In genomic region chr10:69528746-69529145, GRCm38 (mm10) we compare ENCODE assay signal across 23 mouse cellular contexts.
DNase-seq lines count a peak whose midpoint lies in the region; ATAC-seq and TF ChIP-seq lines count a peak whose summit lies in the region.
"Had no signal": no experiment of that assay in that cellular context is flagged by ENCODE, and none has a peak within 500 bp of the region (broad histone marks: within the 10 kb centered on the region; RNA-seq: fewer than 3 reads in every experiment).

No protein-coding gene starts in this region.

- ATAC-seq in heart, embryonic 11.5 days (replicated peaks; ENCODE audit: insufficient number of reproducible peaks, low FRiP score, low TSS enrichment): no peak
- ATAC-seq in kidney, postnatal 0 days (replicated peaks; ENCODE audit: low FRiP score, low read depth): no peak
- ATAC-seq: intestine, postnatal 0 days; Patski had no signal

- no peak for TF ChIP-seq POLR2A in thymus, adult 2 months (IDR thresholded peaks at IDR 0.05; ENCODE audit: control insufficient read depth, extremely low read depth, insufficient read depth, low read length, poor library complexity)

- no peaks in the 10 kb centered on the region for H3K36me3 ChIP-seq in heart, embryonic 11.5 days (ENCODE audit: control insufficient read depth, insufficient read depth, low read length)
- H3K36me3 ChIP-seq in kidney, postnatal 0 days (ENCODE audit: insufficient read depth, low read length): no peaks in the 10 kb centered on the region
- no peaks in the 10 kb centered on the region for H3K36me3 ChIP-seq in embryonic facial prominence, embryonic 10.5 days (replicated peaks)
- no peaks in the 10 kb centered on the region for H3K36me3 ChIP-seq in thymus, adult 2 months (ENCODE audit: control insufficient read depth, insufficient read depth, low read length)
- H3K36me3 ChIP-seq: embryonic facial prominence, embryonic 15.5 days; forebrain, embryonic 10.5 days; hindbrain, embryonic 15.5 days; limb, embryonic 12.5 days; liver, embryonic 13.5 days; lung, embryonic 15.5 days had no signal

- WGBS in heart, embryonic 11.5 days (ENCODE audit: insufficient replicate concordance): 62% methylated on average over 4 of the region's 4 CpGs
- WGBS in kidney, postnatal 0 days: 53% methylated on average over 4 of the region's 4 CpGs
- WGBS in embryonic facial prominence, embryonic 10.5 days: 49% methylated on average over 4 of the region's 4 CpGs
- 92% methylated on average over 4 of the region's 4 CpGs for WGBS in thymus, adult 2 months

- H3K4me3 ChIP-seq in heart, embryonic 11.5 days (ENCODE audit: low read depth, low read length): no peak overlapping the region
- no peak overlapping the region for H3K4me3 ChIP-seq in kidney, postnatal 0 days (replicated peaks; ENCODE audit: low read depth, low read length)
- H3K4me3 ChIP-seq in embryonic facial prominence, embryonic 10.5 days: no peak overlapping the region
- H3K4me3 ChIP-seq in thymus, adult 2 months (ENCODE audit: control insufficient read depth, insufficient read depth, low read length): no peak overlapping the region
- H3K4me3 ChIP-seq: embryonic facial prominence, embryonic 15.5 days; forebrain, embryonic 10.5 days; hindbrain, embryonic 15.5 days; limb, embryonic 12.5 days; liver, embryonic 13.5 days; lung, embryonic 15.5 days had no signal

- H3K9me3 ChIP-seq in heart, embryonic 11.5 days (replicated peaks; ENCODE audit: control insufficient read depth, low read length): no peaks in the 10 kb centered on the region
- no peaks in the 10 kb centered on the region for H3K9me3 ChIP-seq in kidney, postnatal 0 days (replicated peaks; ENCODE audit: low read length)
- H3K9me3 ChIP-seq in embryonic facial prominence, embryonic 10.5 days: no peaks in the 10 kb centered on the region
- H3K9me3 ChIP-seq: embryonic facial prominence, embryonic 15.5 days; forebrain, embryonic 10.5 days; hindbrain, embryonic 15.5 days; limb, embryonic 12.5 days; liver, embryonic 13.5 days; lung, embryonic 15.5 days had no signal

- H3K4me2 ChIP-seq in heart, embryonic 11.5 days: peak overlapping the region; percentile 42
- H3K4me2 ChIP-seq in kidney, postnatal 0 days (ENCODE audit: low read length): 0 out of 2 replicates have a peak overlapping the region, but pooled peaks have one; percentile 1
- H3K4me2 ChIP-seq: embryonic facial prominence, embryonic 15.5 days; hindbrain, embryonic 15.5 days; limb, embryonic 12.5 days; liver, embryonic 13.5 days; lung, embryonic 15.5 days had no signal

- TF ChIP-seq CTCF in kidney, postnatal 0 days (IDR thresholded peaks at IDR 0.05; ENCODE audit: low read depth): no peak
- no peak for TF ChIP-seq CTCF in thymus, adult 2 months (IDR thresholded peaks at IDR 0.05; ENCODE audit: borderline replicate concordance, control insufficient read depth, extremely low read depth, insufficient read depth, low read length, poor library complexity)

- H3K9ac ChIP-seq in heart, embryonic 11.5 days (ENCODE audit: low read depth, low read length): no peak overlapping the region
- no peak overlapping the region for H3K9ac ChIP-seq in kidney, postnatal 0 days (ENCODE audit: low read depth, low read length)
- H3K9ac ChIP-seq: embryonic facial prominence, embryonic 15.5 days; hindbrain, embryonic 15.5 days; limb, embryonic 12.5 days; liver, embryonic 13.5 days; lung, embryonic 15.5 days had no signal

- DNase-seq in heart, adult 8-10 months (ENCODE audit: low spot score): no peak
- no peak for DNase-seq in kidney, postnatal 0 days (ENCODE audit: low spot score)
- no peak for DNase-seq in kidney, adult 8-10 months
- peak; percentile 57 for DNase-seq in embryo, embryonic 10 days (ENCODE audit: low spot score)
- peak; percentile 61 for DNase-seq in embryonic facial prominence, embryonic 10.5 days (ENCODE audit: low spot score)
- no peak for DNase-seq in thymus, adult 2 months
- DNase-seq: adrenal gland, postnatal 25 days; cerebellum, adult 18-20 months; gastrocnemius, postnatal 10 days; layer of hippocampus, adult 9-11 months; liver, embryonic 13.5 days; midbrain, embryonic 14.5 days; retina, postnatal 1 day; spleen, adult 18-20 months; thymus, adult 18-20 months had no signal

- H3K4me1 ChIP-seq in heart, embryonic 11.5 days (ENCODE audit: control insufficient read depth, insufficient read depth, low read length): no peaks in the 10 kb centered on the region; the same call in 1 of the 2 replicates
- H3K4me1 ChIP-seq in kidney, postnatal 0 days (replicated peaks; ENCODE audit: insufficient read depth, low read length): 0 out of 2 replicates have a peak, but pooled peaks cover 4% of the 10 kb centered on the region
- H3K4me1 ChIP-seq in embryonic facial prominence, embryonic 10.5 days: peaks cover 35% of the 10 kb centered on the region
- H3K4me1 ChIP-seq in thymus, adult 2 months (replicated peaks; ENCODE audit: control insufficient read depth, insufficient read depth, low read length): no peaks in the 10 kb centered on the region
- H3K4me1 ChIP-seq: liver, embryonic 13.5 days; lung, embryonic 15.5 days had no signal

- no peaks in the 10 kb centered on the region for H3K27me3 ChIP-seq in heart, embryonic 11.5 days (ENCODE audit: control insufficient read depth, insufficient read depth, low read length)
- H3K27me3 ChIP-seq in kidney, postnatal 0 days (ENCODE audit: insufficient read depth, low read length): no peaks in the 10 kb centered on the region
- no peaks in the 10 kb centered on the region for H3K27me3 ChIP-seq in embryonic facial prominence, embryonic 10.5 days (replicated peaks; ENCODE audit: low read depth, poor library complexity, severe bottlenecking)
- H3K27me3 ChIP-seq in thymus, adult 2 months (ENCODE audit: control insufficient read depth, insufficient read depth, low read length): no peaks in the 10 kb centered on the region; the same call in 1 of the 2 replicates
- H3K27me3 ChIP-seq: embryonic facial prominence, embryonic 15.5 days; hindbrain, embryonic 15.5 days; limb, embryonic 12.5 days; liver, embryonic 13.5 days; lung, embryonic 15.5 days; Patski had no signal

- H3K27ac ChIP-seq in heart, embryonic 11.5 days (ENCODE audit: low read depth, low read length): no peak overlapping the region
- no peak overlapping the region for H3K27ac ChIP-seq in kidney, postnatal 0 days
- H3K27ac ChIP-seq in embryonic facial prominence, embryonic 10.5 days (replicated peaks): no peak overlapping the region
- H3K27ac ChIP-seq in thymus, adult 2 months (ENCODE audit: control insufficient read depth, insufficient read depth, low read length): no peak overlapping the region
- H3K27ac ChIP-seq: embryonic facial prominence, embryonic 15.5 days; forebrain, embryonic 10.5 days; hindbrain, embryonic 15.5 days; limb, embryonic 12.5 days; liver, embryonic 13.5 days; lung, embryonic 15.5 days had no signal

Comparison
In these comparisons a context has a peak if more than half of its experiments do, and no peak if none do; other contexts are left out.
1. DNase-seq: peak in embryo, embryonic 10 days (single experiment) and embryonic facial prominence, embryonic 10.5 days (single experiment); none in heart, adult 8-10 months (single experiment), kidney, postnatal 0 days (single experiment), kidney, adult 8-10 months (0 of 2) and thymus, adult 2 months (single experiment).